Mouse (Mus musculus): Measurements from ENCODE around the gene Uxt. TPM values are rescaled to one million over a fixed set of nuclear protein-coding genes. Genes with fewer than 3 reads are reported as not detected.

The Uxt gene
- 15.5 and 15.7 TPM in 2 replicates for polyA plus RNA-seq (2012; rRNA removed)

GRCm38 (mm10) chrX:20961477-20962378 lies at the start of gene Uxt:
Uxt (minus strand) TSS chrX:20962017.

GRCm38 (mm10) chrX:20950191-20950880 lies 11.5 kb downstream of the Uxt start, which contains the start of gene Elk1:
Elk1 (minus strand) TSS chrX:20950608.

GRCm38 (mm10) chrX:20931364-20931763 lies 30.5 kb downstream of the Uxt start, which contains the start of gene Cfp:
Cfp (minus strand) TSS chrX:20931555.

GRCm38 (mm10) chrX:20920844-20921364 lies 40.9 kb downstream of the Uxt start, which contains the start of gene Syn1:
Syn1 (minus strand) TSS chrX:20921004.

Other genes with a start within 250 kb of the Uxt start
- 49.0 and 57.7 TPM in 2 replicates for gene Araf, start 164.2 kb downstream of the Uxt start, polyA plus RNA-seq (2012; rRNA removed)
- gene Timp1, start 91.9 kb downstream of the Uxt start, polyA plus RNA-seq (2012; rRNA removed), result 1.3 and 1.9 TPM in 2 replicates
- 0.01 and 0.05 TPM in 2 replicates for gene Syn1, start 41.0 kb downstream of the Uxt start, polyA plus RNA-seq (2012; rRNA removed)
- 53.3 and 55.8 TPM in 2 replicates for gene Cfp, start 30.5 kb downstream of the Uxt start, polyA plus RNA-seq (2012; rRNA removed)
- gene Elk1, start 11.4 kb downstream of the Uxt start, polyA plus RNA-seq (2012; rRNA removed), result 2.9 and 3.5 TPM in 2 replicates
- 1.7 and 1.8 TPM in 2 replicates for gene Zfp182, start 100.3 kb upstream of the Uxt start, polyA plus RNA-seq (2012; rRNA removed)
- gene Spaca5, start 106.4 kb upstream of the Uxt start, polyA plus RNA-seq (2012; rRNA removed), result not detected in 2 replicates
- 0.05 TPM in 2 replicates for gene Zfp300, start 127.5 kb upstream of the Uxt start, polyA plus RNA-seq (2012; rRNA removed)
- gene Ssxa1, start 153.8 kb upstream of the Uxt start, polyA plus RNA-seq (2012; rRNA removed), result not detected in 2 replicates
- gene Gm21876, start 213.6 kb upstream of the Uxt start, polyA plus RNA-seq (2012; rRNA removed), result not detected in 2 replicates

All from liver, embryonic 18 days (tissue).